Mouse (Mus musculus) hindbrain, embryonic 14.5 days (tissue): Measurements from ENCODE around the gene Gm44596. TPM values are rescaled to one million over a fixed set of nuclear protein-coding genes. Genes with fewer than 3 reads are reported as not detected.

ENCODE experiments used
- ATAC-seq: fragments of 200-750 bp; cut with Nextera tagmentation; 2 replicates; pipeline ENCODE4 v1.8.0; 2017; ENCODE audit warnings: moderate number of reproducible peaks, mild to moderate bottlenecking, moderate TSS enrichment, moderate library complexity; ENCODE audit not compliant: low FRiP score
- DNase-seq: peaks from one replicate; pipeline ENCODE4 v3.0.0-alpha.2; 2015; ENCODE audit warnings: low spot score
- H3K27ac ChIP-seq: fragments of 300-500 bp; sonication (generic); 2 replicates; pipeline ENCODE4 v1.5.1; 2014; ENCODE audit warnings: mild to moderate bottlenecking, moderate library complexity
- H3K27me3 ChIP-seq: fragments of 300-500 bp; sonication (generic); 2 replicates; pipeline ENCODE4 v1.6.1; 2014; ENCODE audit warnings: mild to moderate bottlenecking, low read length, mixed read lengths; ENCODE audit not compliant: control insufficient read depth, insufficient read depth
- H3K36me3 ChIP-seq: fragments of 300-500 bp; sonication (generic); replicated peaks from 2 replicates; pipeline ENCODE4 v1.6.1; 2014; ENCODE audit not compliant: control insufficient read depth, insufficient read depth
- H3K4me1 ChIP-seq: fragments of 300-500 bp; sonication (generic); replicated peaks from 2 replicates; pipeline ENCODE4 v1.6.1; 2014; ENCODE audit warnings: antibody characterized with exemption, low read length, mixed read lengths; ENCODE audit not compliant: control insufficient read depth, insufficient read depth
- H3K4me2 ChIP-seq: fragments of 300-500 bp; sonication (generic); replicated peaks from 2 replicates; pipeline ENCODE4 v1.6.1; 2014; ENCODE audit warnings: mild to moderate bottlenecking, moderate library complexity
- H3K4me3 ChIP-seq: fragments of 300-500 bp; sonication (generic); replicated peaks from 2 replicates; pipeline ENCODE4 v1.5.1; 2014; ENCODE audit warnings: mild to moderate bottlenecking, low read length
- H3K9ac ChIP-seq: fragments of 300-500 bp; sonication (generic); 2 replicates; pipeline ENCODE4 v1.6.1; 2014
- H3K9me3 ChIP-seq: fragments of 300-500 bp; sonication (generic); 2 replicates; pipeline ENCODE4 v1.6.1; 2016; ENCODE audit warnings: low read length; ENCODE audit not compliant: control insufficient read depth
- WGBS: fragments of 180-500 bp; shearing (Covaris S2); extraction: QIAGEN DNeasy Blood & Tissue Kit; methylation state at CpG from one replicate; pipeline ENCODE4 v1.1.7; 2014; 5-methylcytosine and 5-hydroxymethylcytosine counted together
- polyA plus RNA-seq: library from polyadenylated mRNA; unstranded; fragments of >200 nt; fragmentation: Nextera tagmentation; extraction: Ambion mirVana; gene quantifications from 2 replicates; pipeline ENCODE4 v1.2.1, GENCODE M21; 2014

The Gm44596 gene
- polyA plus RNA-seq, 1 experiment from 2014 or later: not detected

GRCm38 (mm10) chr6:128355201-128355681 is 20.1 kb upstream of the Gm44596 start:
- Histone ChIP-seq H3K4me2 (peak overlapping the region; percentile 58), H3K36me3 (peaks cover 26% of the 10 kb centered on the region), H3K27me3 (no peaks in the 10 kb centered on the region), H3K4me1 (peaks cover 13% of the 10 kb centered on the region), H3K9me3 (no peaks in the 10 kb centered on the region), H3K9ac (peak overlapping the region; percentile 74), H3K27ac (peak overlapping the region; percentile 85), H3K4me3 (peak overlapping the region; percentile 67)
- peak; percentile 77 for ATAC-seq
- DNase-seq: peak; percentile 42
- under 1% methylated on average over 28 of the region's 28 CpGs for WGBS

GRCm38 (mm10) chr6:128355726-128356416 is 19.4 kb upstream of the Gm44596 start, which contains the start of gene Tulp3:
Gene Tulp3, minus strand, starts transcription at chr6:128355851.
- WGBS: under 1% methylated on average over 37 of the region's 42 CpGs
- Histone ChIP-seq H3K9me3 (no peaks in the 10 kb centered on the region), H3K36me3 (peaks cover 22% of the 10 kb centered on the region), H3K27me3 (no peaks in the 10 kb centered on the region), H3K4me2 (peak within 1 kb of the TSS; percentile 58), H3K4me1 (peaks cover 13% of the 10 kb centered on the region), H3K4me3 (peak within 1 kb of the TSS; percentile 67), H3K9ac (peak within 1 kb of the TSS; percentile 74), H3K27ac (peak within 1 kb of the TSS; percentile 85)
- peak; percentile 98 for ATAC-seq
- DNase-seq: peak; percentile 94

GRCm38 (mm10) chr6:128358999-128359398 is 16.3 kb upstream of the Gm44596 start:
- DNase-seq: peak; percentile 76
- H3K9me3 ChIP-seq: no peaks in the 10 kb centered on the region
- no peak for ATAC-seq
- no peak overlapping the region for H3K9ac ChIP-seq
- no peak overlapping the region for H3K4me3 ChIP-seq
- no peaks in the 10 kb centered on the region for H3K27me3 ChIP-seq
- no peak overlapping the region for H3K27ac ChIP-seq
- WGBS: 8% methylated on average over 2 of the region's 2 CpGs
- no peak overlapping the region for H3K4me2 ChIP-seq
- H3K36me3 ChIP-seq: peaks cover 22% of the 10 kb centered on the region
- peaks cover 26% of the 10 kb centered on the region for H3K4me1 ChIP-seq

GRCm38 (mm10) chr6:128361901-128362300 is 13.4 kb upstream of the Gm44596 start:
- WGBS: 19% methylated on average over 9 of the region's 9 CpGs
- no peak for ATAC-seq

GRCm38 (mm10) chr6:128362381-128363006 is 12.8 kb upstream of the Gm44596 start, which contains the start of the genes Rhno1 and Foxm1:
Gene Rhno1, minus strand, starts transcription at chr6:128362911.
Gene Foxm1, plus strand, starts transcription at chr6:128362967.
- Histone ChIP-seq H3K9ac (peak within 1 kb of the TSS; percentile 91), H3K36me3 (peaks cover 13% of the 10 kb centered on the region), H3K27ac (peak within 1 kb of the TSS; percentile 90), H3K27me3 (no peaks in the 10 kb centered on the region), H3K4me2 (peak within 1 kb of the TSS; percentile 98), H3K9me3 (no peaks in the 10 kb centered on the region), H3K4me1 (peaks cover 13% of the 10 kb centered on the region), H3K4me3 (peak within 1 kb of the TSS; percentile 91)
- ATAC-seq: peak; percentile 87
- peak; percentile 84 for DNase-seq
- WGBS: under 1% methylated on average over 48 of the region's 76 CpGs

More at GRCm38 (mm10) chr6:128361901-128362300, 13.4 kb upstream of the Gm44596 start:
- Histone ChIP-seq H3K4me3 (peak overlapping the region; percentile 91), H3K4me2 (peak overlapping the region; percentile 98), H3K36me3 (peaks cover 19% of the 10 kb centered on the region), H3K9ac (peak overlapping the region; percentile 91), H3K27me3 (no peaks in the 10 kb centered on the region), H3K9me3 (no peaks in the 10 kb centered on the region), H3K4me1 (peaks cover 13% of the 10 kb centered on the region), H3K27ac (peak overlapping the region; percentile 90)
- DNase-seq: no peak

- Histone ChIP-seq H3K4me2 (peak overlapping the region; percentile 98), H3K9me3 (no peaks in the 10 kb centered on the region), H3K27me3 (no peaks in the 10 kb centered on the region), H3K4me3 (peak overlapping the region; percentile 91), H3K36me3 (peaks cover 6% of the 10 kb centered on the region), H3K9ac (peak overlapping the region; percentile 91), H3K27ac (peak overlapping the region; percentile 90; the same call in 1 of the 2 replicates), H3K4me1 (peaks cover 13% of the 10 kb centered on the region)
- ATAC-seq: peak; percentile 35; the same call in 1 of the 2 replicates
- DNase-seq: no peak
- 3% methylated on average over 43 of the region's 46 CpGs for WGBS
Measured at GRCm38 (mm10) chr6:128363007-128363825, 12.1 kb upstream of the Gm44596 start.

GRCm38 (mm10) chr6:128364721-128365120 is 10.6 kb upstream of the Gm44596 start:
- Histone ChIP-seq H3K36me3 (peaks cover 11% of the 10 kb centered on the region; the same call in 1 of the 2 replicates), H3K4me3 (no peak overlapping the region), H3K27ac (no peak overlapping the region), H3K9ac (no peak overlapping the region), H3K4me1 (peaks cover 13% of the 10 kb centered on the region), H3K9me3 (no peaks in the 10 kb centered on the region), H3K4me2 (no peak overlapping the region), H3K27me3 (no peaks in the 10 kb centered on the region)
- no peak for ATAC-seq
- no peak for DNase-seq
- 72% methylated on average over 6 of the region's 6 CpGs for WGBS

GRCm38 (mm10) chr6:128366466-128366865 is 8.8 kb upstream of the Gm44596 start:
- Histone ChIP-seq H3K4me1 (peaks cover 7% of the 10 kb centered on the region), H3K9me3 (no peaks in the 10 kb centered on the region), H3K36me3 (peaks cover 11% of the 10 kb centered on the region; the same call in 1 of the 2 replicates), H3K4me2 (no peak overlapping the region), H3K9ac (no peak overlapping the region), H3K27ac (no peak overlapping the region), H3K27me3 (no peaks in the 10 kb centered on the region), H3K4me3 (no peak overlapping the region)
- DNase-seq: no peak
- ATAC-seq: no peak
- 93% methylated on average over 5 of the region's 5 CpGs for WGBS
